Mouse (Mus musculus): ENCODE measurements around the gene Ppm1e. TPM values are rescaled to one million over a fixed set of nuclear protein-coding genes. Genes with fewer than 3 reads are reported as not detected.

Gene Ppm1e
- total RNA-seq (2021), result 10 to 100 TPM; 12.7 to 13.7 TPM

- intact Hi-C loops (cut with DNase I), result loop anchor here (5.0 kb wide), 2 partner anchors 41 to 111 kb away; no protein-coding TSS in a partner anchor
- peak; percentile 78 for DNase-seq
Observed at GRCm38 (mm10) chr11:87358331-87359261, at the start of gene Ppm1e. Gene Ppm1e (minus strand): TSS chr11:87359023.

GRCm38 (mm10) chr11:87404876-87405275, 46.1 kb upstream of the Ppm1e start, which contains the start of the genes Rad51c and Tex14:
Gene Rad51c (minus strand): TSS chr11:87404954.
Gene Tex14 (plus strand): TSS chr11:87405065.
- intact Hi-C loops (cut with DNase I), result loop anchor here (2.0 kb wide), 1 partner anchor 16 kb away; no protein-coding TSS in a partner anchor

GRCm38 (mm10) chr11:87404111-87404853, 45.5 kb upstream of the Ppm1e start:
- peak; percentile 97 for DNase-seq
- intact Hi-C loops (cut with DNase I), result loop anchor here (2.0 kb wide), 1 partner anchor 17 kb away; no protein-coding TSS in a partner anchor

More at GRCm38 (mm10) chr11:87404876-87405275, 46.1 kb upstream of the Ppm1e start, which contains the start of the genes Rad51c and Tex14:
- DNase-seq, result no peak

- no peak for DNase-seq
- intact Hi-C loops (cut with DNase I), result no loop called here
Observed at GRCm38 (mm10) chr11:87398402-87398801, 39.6 kb upstream of the Ppm1e start.

- DNase-seq, result peak; percentile 49 to 66
- intact Hi-C loops (cut with DNase I), result loop anchor here (1.0 kb wide), 1 partner anchor 180 kb away; no protein-coding TSS in a partner anchor
Observed at GRCm38 (mm10) chr11:87393855-87394254, 35.0 kb upstream of the Ppm1e start.

- no peak for DNase-seq
- intact Hi-C loops (cut with DNase I), result no loop called here
Observed at GRCm38 (mm10) chr11:87385676-87386075, 26.9 kb upstream of the Ppm1e start.

- intact Hi-C loops (cut with DNase I), result no loop called here
Observed at GRCm38 (mm10) chr11:87384551-87384950, 25.7 kb upstream of the Ppm1e start.

GRCm38 (mm10) chr11:87367865-87368580, 9.2 kb upstream of the Ppm1e start:
- DNase-seq, result no peak

More at GRCm38 (mm10) chr11:87384551-87384950, 25.7 kb upstream of the Ppm1e start:
- no peak for DNase-seq

GRCm38 (mm10) chr11:87367061-87367460, 8.2 kb upstream of the Ppm1e start:
- no peak for DNase-seq
- intact Hi-C loops (cut with DNase I), result no loop called here

More at GRCm38 (mm10) chr11:87367865-87368580, 9.2 kb upstream of the Ppm1e start:
- intact Hi-C loops (cut with DNase I), result no loop called here

GRCm38 (mm10) chr11:87365120-87365519, 6.3 kb upstream of the Ppm1e start:
- no peak for DNase-seq
- intact Hi-C loops (cut with DNase I), result no loop called here

- intact Hi-C loops (cut with DNase I), result loop anchor here (5.0 kb wide), 2 partner anchors 42 to 112 kb away; no protein-coding TSS in a partner anchor
- DNase-seq, result no peak
Observed at GRCm38 (mm10) chr11:87359262-87359612, 414 bp upstream of the Ppm1e start.

GRCm38 (mm10) chr11:87357317-87358300, 1.2 kb downstream of the Ppm1e start:
- intact Hi-C loops (cut with DNase I), result loop anchor here (5.0 kb wide), 2 partner anchors 40 to 110 kb away; no protein-coding TSS in a partner anchor
- DNase-seq, result peak; percentile 18 to 22

- intact Hi-C loops (cut with DNase I), result loop anchor here (5.0 kb wide), 2 partner anchors 38 to 108 kb away; no protein-coding TSS in a partner anchor
- no peak for DNase-seq
Observed at GRCm38 (mm10) chr11:87354861-87355260, 4.0 kb downstream of the Ppm1e start.

- intact Hi-C loops (cut with DNase I), result no loop called here
Observed at GRCm38 (mm10) chr11:87353646-87354170, 5.1 kb downstream of the Ppm1e start.

GRCm38 (mm10) chr11:87326381-87326780, 32.4 kb downstream of the Ppm1e start:
- intact Hi-C loops (cut with DNase I), result no loop called here
- no peak for DNase-seq

More at GRCm38 (mm10) chr11:87353646-87354170, 5.1 kb downstream of the Ppm1e start:
- no peak for DNase-seq

- DNase-seq, result no peak
- intact Hi-C loops (cut with DNase I), result no loop called here
Observed at GRCm38 (mm10) chr11:87322558-87322957, 36.3 kb downstream of the Ppm1e start.

GRCm38 (mm10) chr11:87320007-87320406, 38.8 kb downstream of the Ppm1e start:
- no peak for DNase-seq
- intact Hi-C loops (cut with DNase I), result no loop called here

GRCm38 (mm10) chr11:87318956-87319708, 39.7 kb downstream of the Ppm1e start:
- intact Hi-C loops (cut with DNase I), result loop anchor here (5.0 kb wide), 1 partner anchor 38 kb away; the partner anchor contains the start of gene Ppm1e
- no peak for DNase-seq
